Mouse (Mus musculus): ENCODE measurements around the gene Sv2b.

DNA sequence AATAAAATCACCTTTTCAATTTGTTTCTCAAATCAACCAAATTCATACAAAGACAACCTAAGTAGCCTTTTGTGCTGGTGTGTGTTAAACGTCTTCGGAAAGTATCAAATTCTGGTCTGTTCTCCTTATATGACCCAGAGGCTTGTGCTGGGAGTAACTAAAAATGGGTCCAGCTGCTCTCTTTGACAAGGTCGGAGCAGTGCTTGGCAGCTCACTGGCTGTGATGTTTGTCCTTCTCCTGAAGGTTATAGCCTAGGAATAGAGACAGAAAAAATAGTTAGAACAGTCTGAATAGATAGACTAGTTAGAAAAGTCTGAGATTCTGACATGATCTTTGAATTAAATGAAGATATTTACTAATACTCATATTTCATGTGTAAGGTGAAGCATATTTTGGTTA lies 102.4 kb downstream of the Sv2b start:
- no peak for TF ChIP-seq CTCF (IDR thresholded peaks at IDR 0.05)
- TF ChIP-seq EP300 (IDR thresholded peaks at IDR 0.05): no peak
